Mouse (Mus musculus) cerebellum, adult 2 months (tissue): ENCODE data around the gene Olfr798. TPM values are rescaled to one million over a fixed set of nuclear protein-coding genes. Genes with fewer than 3 reads are reported as not detected.

Experiments
- DNase-seq, 2 experiments: peaks; one replicate each; pipeline ENCODE4 v3.0.0; 2021
- H3K27ac ChIP-seq: fragments of 200-500 bp; 2 replicates; pipeline ENCODE4 v1.5.1; 2012; ENCODE audit warnings: low read length, control low read depth, inconsistent platforms; ENCODE audit not compliant: insufficient read depth
- H3K27me3 ChIP-seq: fragments of 200-500 bp; 2 replicates; pipeline ENCODE4 v1.6.1; 2012; ENCODE audit warnings: inconsistent platforms, mild to moderate bottlenecking, low read length, moderate library complexity; ENCODE audit not compliant: control insufficient read depth, insufficient read depth
- H3K4me1 ChIP-seq: fragments of 200-500 bp; 2 replicates; pipeline ENCODE4 v1.6.1; 2011; ENCODE audit warnings: low read length; ENCODE audit not compliant: control insufficient read depth, insufficient read depth
- H3K4me3 ChIP-seq: fragments of 200-500 bp; replicated peaks from 2 replicates; pipeline ENCODE3; 2011; ENCODE audit warnings: mild to moderate bottlenecking, low read depth, low read length, control low read depth; ENCODE audit not compliant: insufficient read depth
- CTCF ChIP-seq: fragments of 200-500 bp; IDR thresholded peaks from 2 replicates; pipeline ENCODE4 v1.5.1; 2011; ENCODE audit warnings: low read depth, mild to moderate bottlenecking, control low read depth, low read length, moderate library complexity, borderline replicate concordance; ENCODE audit not compliant: insufficient read depth
- POLR2A ChIP-seq: fragments of 200-500 bp; IDR thresholded peaks from 2 replicates; pipeline ENCODE4 v1.6.1; 2011; ENCODE audit warnings: low read length, control low read depth, borderline replicate concordance; ENCODE audit not compliant: insufficient read depth
- WGBS: fragments of 180-500 bp; shearing (Covaris S2); methylation state at CpG from one replicate; pipeline ENCODE4 v1.1.7; 2018; 5-methylcytosine and 5-hydroxymethylcytosine counted together
- polyA plus RNA-seq: library from polyadenylated mRNA; depleted of rRNA; stranded (reverse); fragments of >200 nt; gene quantifications from 2 replicates; pipeline ENCODE4 v1.2.3, GENCODE M21; 2012; rRNA removed

Olfr798 gene
- polyA plus RNA-seq = not detected in 2 replicates

DNA sequence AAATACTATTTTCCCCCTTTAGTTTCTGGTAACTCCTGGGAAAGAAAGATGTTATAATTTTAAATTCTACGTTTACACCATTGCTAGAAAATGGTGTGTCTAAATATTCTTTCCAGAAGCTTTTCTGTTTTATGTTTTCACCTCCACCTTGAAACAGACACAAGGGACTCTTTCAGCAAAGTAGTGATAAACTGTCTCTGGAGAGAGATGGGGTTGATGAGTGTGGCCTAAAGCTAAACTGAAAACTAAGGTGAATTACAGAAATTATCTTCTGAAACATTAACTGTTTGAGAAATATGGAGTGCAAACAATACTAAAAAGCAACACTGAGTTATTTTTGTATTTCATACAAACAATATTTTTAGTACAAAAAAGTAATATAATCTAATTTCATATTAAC, at the start of gene Olfr798:
Gene Olfr798, minus strand, starts transcription at position 101 of the 400 bp plus-strand sequence.
- Histone ChIP-seq H3K4me3 (no peak within 1 kb of the TSS), H3K4me1 (no peaks in the 10 kb centered on the region), H3K27me3 (no peaks in the 10 kb centered on the region), H3K27ac (no peak within 1 kb of the TSS)
- TF ChIP-seq POLR2A (no peak), CTCF (no peak)
- 80% methylated on average over 1 of the region's 1 CpGs for WGBS
- no peak for DNase-seq

DNA sequence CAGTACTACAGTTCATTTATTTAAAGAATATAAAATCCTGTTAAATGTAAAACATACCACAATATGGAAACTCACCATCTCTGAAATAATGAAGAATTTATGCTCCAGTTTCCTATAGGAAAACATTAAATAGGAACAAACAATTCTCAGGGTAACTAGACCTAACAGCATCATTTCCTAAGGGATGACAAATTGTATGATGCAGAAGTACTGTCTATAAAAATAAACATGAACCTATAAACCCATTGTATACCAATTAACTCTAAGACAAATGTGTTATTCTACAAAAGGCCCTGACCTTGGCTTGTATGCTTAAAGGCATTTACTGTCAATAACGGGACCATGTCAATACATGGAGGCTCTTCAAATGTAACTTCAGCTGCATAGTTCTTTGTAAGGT, 46.0 kb upstream of the Olfr798 start, which contains the start of gene Olfr801:
Gene Olfr801, minus strand, starts transcription at position 101 of the 400 bp plus-strand sequence.
- no peak within 1 kb of the TSS for H3K4me3 ChIP-seq
- no peaks in the 10 kb centered on the region for H3K4me1 ChIP-seq
- H3K27me3 ChIP-seq = no peaks in the 10 kb centered on the region
- 92% methylated on average over 1 of the region's 1 CpGs for WGBS
- H3K27ac ChIP-seq = no peak within 1 kb of the TSS
- DNase-seq = no peak
- TF ChIP-seq POLR2A = no peak
- no peak for TF ChIP-seq CTCF

- Histone ChIP-seq H3K27ac (no peak within 1 kb of the TSS), H3K4me3 (no peak within 1 kb of the TSS), H3K27me3 (no peaks in the 10 kb centered on the region), H3K4me1 (no peaks in the 10 kb centered on the region)
- TF ChIP-seq CTCF (no peak), POLR2A (no peak)
- no peak for DNase-seq
Measured at GRCm38 (mm10) chr10:129657394-129657793, 29.7 kb upstream of the Olfr798 start, which contains the start of gene Olfr800. Olfr800 (plus strand) TSS chr10:129657694.

GRCm38 (mm10) chr10:129651763-129652162, 24.0 kb upstream of the Olfr798 start:
- H3K4me3 ChIP-seq = no peak overlapping the region
- H3K27ac ChIP-seq = no peak overlapping the region
- WGBS = 95% methylated on average over 1 of the region's 1 CpGs
- H3K4me1 ChIP-seq = no peaks in the 10 kb centered on the region
- no peaks in the 10 kb centered on the region for H3K27me3 ChIP-seq
- no peak for DNase-seq
- no peak for TF ChIP-seq POLR2A
- no peak for TF ChIP-seq CTCF

DNA sequence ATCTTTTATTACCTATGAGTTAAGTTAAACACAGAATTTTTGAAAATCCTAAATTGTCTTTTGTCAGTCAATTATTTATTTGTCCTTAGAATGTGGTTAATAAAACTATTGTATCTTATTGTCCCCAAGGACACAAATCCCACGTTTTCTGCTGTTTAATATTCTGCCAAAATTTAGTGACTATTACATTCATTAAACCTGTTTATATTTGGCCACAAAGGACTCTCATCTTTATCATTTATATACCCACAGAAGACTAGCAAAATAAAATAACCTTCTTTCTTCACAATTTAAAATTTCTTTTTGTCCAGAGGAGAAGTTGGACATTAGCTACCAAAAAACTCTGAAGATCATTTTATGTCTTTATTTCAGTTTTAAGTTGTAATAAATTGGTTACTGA, 9.4 kb upstream of the Olfr798 start, which contains the start of gene Olfr799:
Gene Olfr799, plus strand, starts transcription at position 301 of the 400 bp plus-strand sequence.
- H3K27me3 ChIP-seq = no peaks in the 10 kb centered on the region
- no peak within 1 kb of the TSS for H3K27ac ChIP-seq
- no peaks in the 10 kb centered on the region for H3K4me1 ChIP-seq
- WGBS = 20% methylated on average over 1 of the region's 1 CpGs
- no peak for DNase-seq
- no peak within 1 kb of the TSS for H3K4me3 ChIP-seq
- TF ChIP-seq CTCF (no peak), POLR2A (no peak)

- TF ChIP-seq CTCF (no peak), POLR2A (no peak)
- no peak overlapping the region for H3K4me3 ChIP-seq
- no peaks in the 10 kb centered on the region for H3K27me3 ChIP-seq
- no peak for DNase-seq
- H3K27ac ChIP-seq = no peak overlapping the region
- H3K4me1 ChIP-seq = no peaks in the 10 kb centered on the region
Measured at GRCm38 (mm10) chr10:129623251-129623650, 4.5 kb downstream of the Olfr798 start.

DNA sequence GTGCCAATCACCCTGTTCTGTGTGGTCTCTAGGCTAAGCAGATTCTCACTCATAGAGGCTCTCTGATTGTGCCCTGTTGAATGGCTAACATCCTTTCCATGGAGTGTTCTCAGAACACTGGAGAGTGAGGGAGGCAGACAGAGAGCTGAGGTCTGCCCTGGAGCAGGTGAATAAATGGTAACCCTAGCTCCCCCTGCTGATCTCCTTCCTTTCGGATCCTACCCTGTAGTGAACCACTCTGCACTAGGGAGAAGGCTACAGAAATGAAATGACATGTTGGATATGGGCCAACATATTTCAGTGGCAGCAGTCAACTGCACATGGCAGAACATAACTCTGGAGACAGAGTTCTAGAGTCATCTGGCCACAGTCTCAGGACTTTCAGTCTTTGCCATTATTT, 6.0 kb downstream of the Olfr798 start:
- Histone ChIP-seq H3K4me3 (no peak overlapping the region), H3K27me3 (no peaks in the 10 kb centered on the region), H3K27ac (no peak overlapping the region), H3K4me1 (no peaks in the 10 kb centered on the region)
- TF ChIP-seq CTCF (no peak), POLR2A (no peak)
- DNase-seq = no peak
- WGBS = 9% methylated on average over 1 of the region's 1 CpGs

- H3K27me3 ChIP-seq = no peaks in the 10 kb centered on the region
- no peak within 1 kb of the TSS for H3K27ac ChIP-seq
- no peak for DNase-seq
- 96% methylated on average over 1 of the region's 1 CpGs for WGBS
- no peak for TF ChIP-seq CTCF
- TF ChIP-seq POLR2A = no peak
- no peaks in the 10 kb centered on the region for H3K4me1 ChIP-seq
- H3K4me3 ChIP-seq = no peak within 1 kb of the TSS
Measured at GRCm38 (mm10) chr10:129612470-129612869, 15.3 kb downstream of the Olfr798 start, which contains the start of gene Olfr796. Olfr796 (minus strand) TSS chr10:129612570.
